Mouse (Mus musculus): ENCODE results near the gene Agtr2.
"Not testable (repeated sequence)": the region's sequence is repeated elsewhere in the genome, so short reads cannot be mapped to it uniquely, and the experiment has no call there.

Gene Agtr2

DNA sequence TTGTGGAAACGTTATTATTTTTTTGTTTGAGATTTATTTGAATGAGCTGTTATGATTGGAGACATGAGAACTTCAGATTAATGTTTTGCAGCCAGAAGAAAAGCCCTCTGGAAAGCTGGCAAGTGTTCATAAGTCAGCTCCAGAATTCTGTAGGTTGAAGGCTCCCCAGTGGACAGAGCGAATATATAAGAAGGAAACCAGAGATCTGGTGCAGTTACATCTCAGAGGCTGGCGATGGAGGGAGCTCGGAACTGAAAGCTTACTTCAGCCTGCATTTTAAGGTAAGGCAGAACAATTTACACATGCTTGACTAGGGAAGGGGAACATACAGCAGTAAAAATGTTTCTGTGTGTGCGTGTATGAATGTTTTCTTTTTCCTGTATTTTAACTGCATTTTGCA is at the start of gene Agtr2:
Agtr2 (plus strand) TSS at position 131 of the 400 bp plus-strand sequence.
- no peak for DNase-seq (ENCODE audit: low spot score)

DNA sequence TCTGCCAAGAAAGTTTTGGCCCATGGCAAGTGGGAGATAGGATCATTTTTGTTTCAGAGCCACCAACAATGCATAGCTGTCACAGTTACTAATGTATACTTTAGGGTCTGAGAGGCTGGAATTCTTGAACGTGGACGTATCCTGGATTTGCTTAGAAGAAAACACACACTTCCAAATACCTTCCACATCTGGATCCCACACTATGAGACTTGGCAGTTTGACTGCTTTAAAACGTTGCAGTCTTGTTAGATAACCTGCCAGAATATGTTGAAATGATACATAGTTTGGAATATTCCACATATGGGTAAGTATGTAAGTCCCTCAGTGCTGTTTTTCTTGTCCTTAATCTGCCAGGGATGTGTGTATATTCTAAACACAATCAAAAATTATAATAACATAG is 31.8 kb upstream of the Agtr2 start:
- DNase-seq (ENCODE audit: low spot score), result no peak

- DNase-seq (ENCODE audit: low spot score), result no peak
These were observed 3.8 kb downstream of the Agtr2 start for GRCm38 (mm10) chrX:21488111-21488510.

DNA sequence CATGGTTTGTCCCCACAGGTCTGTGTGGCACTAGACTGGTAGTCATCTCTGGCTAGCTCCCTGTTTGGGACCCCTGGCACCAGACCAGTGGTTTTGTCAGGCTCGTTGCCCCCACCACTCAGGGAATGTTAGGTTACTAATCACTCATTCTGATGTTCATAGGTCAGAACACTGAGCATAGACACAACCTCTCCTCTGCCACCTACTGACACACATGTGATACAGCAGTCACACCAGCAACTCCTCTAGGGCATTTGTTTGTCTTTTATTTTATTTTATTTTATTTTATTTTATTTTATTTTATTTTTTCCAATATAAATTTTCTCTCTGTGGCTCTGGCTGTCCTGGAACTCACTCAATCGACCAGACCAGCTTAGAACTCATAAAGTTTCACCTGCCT is 15.9 kb downstream of the Agtr2 start:
- DNase-seq (ENCODE audit: low spot score), result no peak

DNA sequence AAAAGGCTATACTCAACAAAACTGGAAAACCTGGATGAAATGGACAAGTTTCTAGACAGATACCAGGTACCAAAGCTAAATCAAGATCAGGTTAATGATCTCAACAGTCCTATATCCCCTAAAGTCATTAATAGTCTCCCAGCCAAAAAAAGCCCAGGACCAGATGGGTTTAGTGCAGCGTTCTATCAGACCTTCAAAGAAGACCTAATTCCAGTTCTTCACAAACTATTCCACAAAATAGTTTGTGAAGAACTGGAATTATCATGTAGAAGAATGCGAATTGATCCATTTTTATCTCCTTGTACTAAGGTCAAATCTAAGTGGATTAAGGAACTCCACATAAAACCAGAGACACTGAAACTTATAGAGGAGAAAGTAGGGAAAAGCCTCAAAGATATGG is 23.0 kb downstream of the Agtr2 start:
- not testable (repeated sequence) for DNase-seq (ENCODE audit: low spot score)

- no peak for DNase-seq (ENCODE audit: low spot score)
These were observed 38.2 kb downstream of the Agtr2 start for GRCm38 (mm10) chrX:21522590-21522989.

All from retina, embryonic 14.5 days (tissue).